Mouse (Mus musculus) kidney, postnatal 0 days (tissue): Measurements from ENCODE around the gene Gpr132. TPM values are rescaled to one million over a fixed set of nuclear protein-coding genes. Genes with fewer than 3 reads are reported as not detected.

Experiments used
- ATAC-seq: fragments of 200-750 bp; cut with Nextera tagmentation; replicated peaks from 2 replicates; pipeline ENCODE4 v1.8.0; 2017; ENCODE audit warnings: low read depth, moderate number of reproducible peaks, moderate TSS enrichment, moderate library complexity; ENCODE audit not compliant: low FRiP score
- DNase-seq: peaks from one replicate; pipeline ENCODE4 v3.0.0-alpha.2; 2016; ENCODE audit warnings: low spot score
- H3K27ac ChIP-seq: fragments of 300-500 bp; sonication (generic); 2 replicates; pipeline ENCODE4 v1.5.1; 2014; ENCODE audit warnings: mild to moderate bottlenecking
- H3K27me3 ChIP-seq: fragments of 300-500 bp; sonication (generic); 2 replicates; pipeline ENCODE4 v1.6.1; 2014; ENCODE audit warnings: low read length, mixed read lengths; ENCODE audit not compliant: insufficient read depth
- H3K36me3 ChIP-seq: fragments of 300-500 bp; sonication (generic); 2 replicates; pipeline ENCODE4 v1.6.1; 2014; ENCODE audit warnings: low read length, mixed read lengths; ENCODE audit not compliant: insufficient read depth
- H3K4me1 ChIP-seq: fragments of 300-500 bp; sonication (generic); replicated peaks from 2 replicates; pipeline ENCODE4 v1.6.1; 2014; ENCODE audit warnings: antibody characterized with exemption, low read length, mixed read lengths; ENCODE audit not compliant: insufficient read depth
- H3K4me2 ChIP-seq: fragments of 300-500 bp; sonication (generic); 2 replicates; pipeline ENCODE4 v1.6.1; 2014; ENCODE audit warnings: mild to moderate bottlenecking, low read length, moderate library complexity, mixed read lengths
- H3K4me3 ChIP-seq: fragments of 300-500 bp; sonication (generic); replicated peaks from 2 replicates; pipeline ENCODE4 v1.5.1; 2014; ENCODE audit warnings: low read depth, low read length
- H3K9ac ChIP-seq: fragments of 300-500 bp; sonication (generic); 2 replicates; pipeline ENCODE4 v1.6.1; 2014; ENCODE audit warnings: low read depth, low read length
- H3K9me3 ChIP-seq: fragments of 300-500 bp; sonication (generic); replicated peaks from 2 replicates; pipeline ENCODE4 v1.6.1; 2016; ENCODE audit warnings: low read length, inconsistent platforms, mixed read lengths
- CTCF ChIP-seq: IDR thresholded peaks from 2 replicates; pipeline ENCODE4 v1.5.1; 2016; ENCODE audit warnings: antibody characterized with exemption, low read depth, mild to moderate bottlenecking, moderate library complexity
- WGBS: fragments of 180-500 bp; shearing (Covaris S2); extraction: QIAGEN DNeasy Blood & Tissue Kit; methylation state at CpG from one replicate; pipeline ENCODE4 v1.1.7; 2014; 5-methylcytosine and 5-hydroxymethylcytosine counted together
- polyA plus RNA-seq: library from polyadenylated mRNA; unstranded; fragments of >200 nt; fragmentation: Nextera tagmentation; extraction: Ambion mirVana; gene quantifications from 2 replicates; pipeline ENCODE4 v1.2.1, GENCODE M21; 2015

The Gpr132 gene
- 0.10 and 0.11 TPM in 2 replicates for polyA plus RNA-seq

GRCm38 (mm10) chr12:112868178-112869087 lies at the start of gene Gpr132:
Gene Gpr132, minus strand, starts transcription at chr12:112868228.
- ATAC-seq (no peak), DNase-seq (no peak)
- WGBS = 67% methylated on average over 13 of the region's 13 CpGs
- H3K4me2 ChIP-seq = no peak within 1 kb of the TSS
- H3K36me3 ChIP-seq = no peaks in the 10 kb centered on the region
- H3K27me3 ChIP-seq = no peaks in the 10 kb centered on the region
- no peaks in the 10 kb centered on the region for H3K9me3 ChIP-seq
- no peak for TF ChIP-seq CTCF
- H3K4me3 ChIP-seq = no peak within 1 kb of the TSS
- H3K27ac ChIP-seq = no peak within 1 kb of the TSS
- H3K9ac ChIP-seq = no peak within 1 kb of the TSS
- H3K4me1 ChIP-seq = 0 out of 2 replicates have a peak, but pooled peaks cover 8% of the 10 kb centered on the region

- H3K36me3 ChIP-seq = no peaks in the 10 kb centered on the region
- DNase-seq (no peak), ATAC-seq (no peak)
- no peak for TF ChIP-seq CTCF
- H3K9ac ChIP-seq = no peak overlapping the region
- no peaks in the 10 kb centered on the region for H3K4me1 ChIP-seq
- H3K27ac ChIP-seq = no peak overlapping the region
- no peak overlapping the region for H3K4me2 ChIP-seq
- H3K27me3 ChIP-seq = no peaks in the 10 kb centered on the region
- no peaks in the 10 kb centered on the region for H3K9me3 ChIP-seq
- WGBS = 66% methylated on average over 11 of the region's 11 CpGs
- no peak overlapping the region for H3K4me3 ChIP-seq
Observed at GRCm38 (mm10) chr12:112917486-112917885, 49.5 kb upstream of the Gpr132 start.

GRCm38 (mm10) chr12:112916698-112917400 lies 48.8 kb upstream of the Gpr132 start:
- no peak for TF ChIP-seq CTCF
- no peak for DNase-seq
- H3K9ac ChIP-seq = no peak overlapping the region
- 74% methylated on average over 16 of the region's 16 CpGs for WGBS
- ATAC-seq = no peak
- no peaks in the 10 kb centered on the region for H3K9me3 ChIP-seq
- no peak overlapping the region for H3K27ac ChIP-seq
- H3K36me3 ChIP-seq = no peaks in the 10 kb centered on the region
- no peaks in the 10 kb centered on the region for H3K4me1 ChIP-seq
- H3K4me3 ChIP-seq = no peak overlapping the region
- H3K27me3 ChIP-seq = no peaks in the 10 kb centered on the region
- no peak overlapping the region for H3K4me2 ChIP-seq

GRCm38 (mm10) chr12:112915587-112915986 lies 47.6 kb upstream of the Gpr132 start:
- no peaks in the 10 kb centered on the region for H3K9me3 ChIP-seq
- no peaks in the 10 kb centered on the region for H3K36me3 ChIP-seq
- H3K9ac ChIP-seq = no peak overlapping the region
- H3K4me3 ChIP-seq = no peak overlapping the region
- H3K4me1 ChIP-seq = no peaks in the 10 kb centered on the region
- H3K27me3 ChIP-seq = no peaks in the 10 kb centered on the region
- no peak for ATAC-seq
- TF ChIP-seq CTCF = no peak
- no peak for DNase-seq
- H3K27ac ChIP-seq = no peak overlapping the region
- no peak overlapping the region for H3K4me2 ChIP-seq
- 65% methylated on average over 13 of the region's 13 CpGs for WGBS

GRCm38 (mm10) chr12:112914527-112914926 lies 46.5 kb upstream of the Gpr132 start:
- Histone ChIP-seq H3K4me3 (no peak overlapping the region), H3K9me3 (no peaks in the 10 kb centered on the region), H3K4me2 (no peak overlapping the region), H3K27me3 (no peaks in the 10 kb centered on the region), H3K9ac (no peak overlapping the region), H3K36me3 (no peaks in the 10 kb centered on the region), H3K4me1 (no peaks in the 10 kb centered on the region), H3K27ac (no peak overlapping the region)
- no peak for DNase-seq
- no peak for TF ChIP-seq CTCF
- no peak for ATAC-seq
- WGBS = 50% methylated on average over 11 of the region's 11 CpGs

GRCm38 (mm10) chr12:112912951-112913745 lies 45.1 kb upstream of the Gpr132 start:
- no peaks in the 10 kb centered on the region for H3K36me3 ChIP-seq
- no peak for DNase-seq
- WGBS = 86% methylated on average over 28 of the region's 28 CpGs

More at GRCm38 (mm10) chr12:112912951-112913745, 45.1 kb upstream of the Gpr132 start:
- Histone ChIP-seq H3K27ac (no peak overlapping the region), H3K4me1 (no peaks in the 10 kb centered on the region), H3K4me2 (no peak overlapping the region), H3K9me3 (no peaks in the 10 kb centered on the region), H3K27me3 (no peaks in the 10 kb centered on the region), H3K4me3 (no peak overlapping the region), H3K9ac (no peak overlapping the region)
- no peak for TF ChIP-seq CTCF
- no peak for ATAC-seq
